Mouse (Mus musculus) heart, embryonic 12.5 days (tissue): Measurements from ENCODE around the gene Celf5. TPM values are rescaled to one million over a fixed set of nuclear protein-coding genes. Genes with fewer than 3 reads are reported as not detected.

Experiments
- ATAC-seq: fragments of 200-750 bp; cut with Nextera tagmentation; 2 replicates; pipeline ENCODE4 v1.8.0; 2017; ENCODE audit warnings: moderate TSS enrichment, moderate library complexity; ENCODE audit not compliant: insufficient number of reproducible peaks, low FRiP score
- H3K27ac ChIP-seq: fragments of 300-500 bp; sonication (generic); 2 replicates; pipeline ENCODE4 v1.5.1; 2016; ENCODE audit warnings: mild to moderate bottlenecking, moderate library complexity; ENCODE audit not compliant: poor library complexity, severe bottlenecking
- H3K27me3 ChIP-seq: fragments of 300-500 bp; sonication (generic); replicated peaks from 2 replicates; pipeline ENCODE4 v1.6.1; 2016; ENCODE audit warnings: mild to moderate bottlenecking, moderate library complexity
- H3K36me3 ChIP-seq: fragments of 300-500 bp; sonication (generic); 2 replicates; pipeline ENCODE4 v1.6.1; 2016; ENCODE audit warnings: mild to moderate bottlenecking, moderate library complexity
- H3K4me1 ChIP-seq: fragments of 300-500 bp; sonication (generic); replicated peaks from 2 replicates; pipeline ENCODE4 v1.6.1; 2016; ENCODE audit warnings: mild to moderate bottlenecking
- H3K4me2 ChIP-seq: fragments of 300-500 bp; sonication (generic); 2 replicates; pipeline ENCODE4 v1.6.1; 2016; ENCODE audit warnings: mild to moderate bottlenecking, moderate library complexity
- H3K4me3 ChIP-seq: fragments of 300-500 bp; sonication (generic); 2 replicates; pipeline ENCODE4 v1.5.1; 2016; ENCODE audit warnings: mild to moderate bottlenecking
- H3K9ac ChIP-seq: fragments of 300-500 bp; sonication (generic); 2 replicates; pipeline ENCODE4 v1.6.1; 2016; ENCODE audit warnings: mild to moderate bottlenecking, moderate library complexity
- H3K9me3 ChIP-seq: fragments of 300-500 bp; sonication (generic); replicated peaks from 2 replicates; pipeline ENCODE4 v1.6.1; 2016; ENCODE audit warnings: mild to moderate bottlenecking, moderate library complexity
- WGBS: fragments of 180-500 bp; shearing (Covaris S2); methylation state at CpG from one replicate; pipeline ENCODE4 v1.1.7; 2016; 5-methylcytosine and 5-hydroxymethylcytosine counted together
- polyA plus RNA-seq: library from polyadenylated mRNA; unstranded; fragments of >200 nt; fragmentation: Nextera tagmentation; extraction: Ambion mirVana; gene quantifications from 2 replicates; pipeline ENCODE4 v1.2.1, GENCODE M21; 2016

Gene Celf5
- polyA plus RNA-seq, 1 experiment from 2014 or later, result 0.19 TPM

DNA sequence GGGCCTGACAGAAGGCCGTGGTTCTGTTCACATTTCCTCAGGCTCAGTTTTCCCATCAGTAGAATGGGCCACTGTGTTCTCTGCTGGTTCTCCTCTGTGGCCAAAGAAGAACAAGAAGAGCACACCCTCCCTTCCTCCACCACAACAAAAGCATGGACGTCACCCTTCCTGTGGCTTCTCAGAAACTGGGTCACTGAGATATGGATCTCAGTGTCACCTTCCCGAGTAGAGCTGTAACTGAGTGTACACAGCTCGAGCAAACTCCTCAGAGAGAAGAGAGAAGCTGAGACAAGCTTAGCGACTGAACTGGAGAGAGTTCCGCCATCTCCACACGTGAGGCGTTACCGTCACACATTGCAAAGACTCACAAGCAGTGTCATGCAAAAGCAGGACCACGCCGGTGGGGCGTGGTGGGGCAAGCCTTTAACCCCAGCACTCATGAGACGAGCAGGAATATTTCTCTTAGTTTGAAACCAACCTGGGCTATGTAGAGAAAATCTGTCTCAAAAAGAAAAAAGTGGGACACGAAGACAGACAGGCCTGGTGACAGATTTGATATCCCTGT, 27.8 kb upstream of the Celf5 start:
- 73% methylated on average over 14 of the region's 14 CpGs for WGBS

DNA sequence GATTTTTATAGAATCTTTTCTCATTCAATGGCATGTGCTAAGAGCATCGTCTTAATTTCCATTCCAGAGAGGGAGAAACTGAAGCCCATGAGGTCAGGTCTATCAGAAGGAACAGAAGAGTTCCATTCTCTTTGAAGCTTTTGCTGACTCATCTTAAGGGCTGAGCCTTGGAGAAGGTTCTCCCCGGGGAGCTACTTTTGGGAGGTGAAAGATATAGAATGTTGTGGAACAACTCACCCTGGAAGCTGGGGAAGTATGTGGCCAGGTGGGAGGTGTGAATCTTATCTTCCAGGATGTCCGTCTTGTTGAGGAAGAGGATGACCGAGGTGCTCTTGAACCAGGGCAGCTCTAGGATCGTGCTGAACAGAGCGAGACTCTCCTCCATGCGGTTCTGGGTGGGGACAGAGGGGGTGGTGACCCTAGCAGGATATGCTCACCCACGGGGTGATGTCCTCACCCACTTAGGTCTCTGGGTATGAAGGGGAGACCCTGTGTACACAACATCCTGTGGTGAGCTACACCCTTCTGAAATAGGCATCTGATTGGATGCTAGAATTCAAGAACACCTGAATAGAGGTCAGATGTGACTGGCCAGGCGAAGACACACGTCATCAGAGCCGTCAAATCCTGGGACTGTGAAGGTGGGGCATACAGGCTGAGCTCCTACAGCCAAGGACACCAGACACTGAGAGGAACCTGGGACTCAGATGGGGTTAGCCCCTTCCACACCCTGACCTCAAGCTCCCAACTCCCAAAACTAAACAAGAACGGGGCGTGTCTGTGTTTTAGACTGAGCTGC, 25.4 kb upstream of the Celf5 start:
- Histone ChIP-seq H3K9ac (no peak overlapping the region), H3K27ac (no peak overlapping the region), H3K4me2 (no peak overlapping the region), H3K9me3 (0 out of 2 replicates have a peak, but pooled peaks cover 3% of the 10 kb centered on the region), H3K27me3 (peaks cover 37% of the 10 kb centered on the region), H3K36me3 (no peaks in the 10 kb centered on the region), H3K4me1 (0 out of 2 replicates have a peak, but pooled peaks cover under 1% of the 10 kb centered on the region), H3K4me3 (no peak overlapping the region)
- ATAC-seq, result no peak
- 64% methylated on average over 13 of the region's 13 CpGs for WGBS

More for the DNA sequence above, 27.8 kb upstream of the Celf5 start:
- 0 out of 2 replicates have a peak, but pooled peaks cover 4% of the 10 kb centered on the region for H3K36me3 ChIP-seq
- no peak overlapping the region for H3K9ac ChIP-seq
- H3K9me3 ChIP-seq, result 0 out of 2 replicates have a peak, but pooled peaks cover 6% of the 10 kb centered on the region
- no peak overlapping the region for H3K4me2 ChIP-seq
- peaks cover 23% of the 10 kb centered on the region for H3K27me3 ChIP-seq
- H3K27ac ChIP-seq, result no peak overlapping the region
- H3K4me3 ChIP-seq, result no peak overlapping the region
- no peak for ATAC-seq
- no peaks in the 10 kb centered on the region for H3K4me1 ChIP-seq

DNA sequence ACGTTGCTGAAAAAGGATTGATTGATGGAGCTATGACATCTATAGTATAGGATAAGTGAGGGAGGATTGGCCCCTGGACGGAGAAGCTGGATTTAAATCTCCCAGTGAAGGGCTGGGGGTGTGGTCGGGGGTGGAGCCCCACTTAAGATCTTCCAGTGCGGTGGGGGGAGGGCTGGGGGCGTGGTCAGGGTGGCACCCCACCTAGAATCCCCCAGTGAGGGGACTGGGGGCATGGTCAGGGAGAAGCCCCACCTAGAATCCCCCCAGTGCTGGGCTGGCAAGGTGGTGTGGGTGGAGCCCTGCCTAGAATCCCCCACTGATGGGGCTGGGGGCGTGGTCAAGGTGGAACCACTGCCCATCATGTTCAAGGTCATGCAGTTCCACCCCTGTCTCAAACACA, 24.6 kb upstream of the Celf5 start:
- 30% methylated on average over 6 of the region's 6 CpGs for WGBS
- H3K4me1 ChIP-seq, result 0 out of 2 replicates have a peak, but pooled peaks cover 3% of the 10 kb centered on the region
- H3K4me3 ChIP-seq, result no peak overlapping the region
- peaks cover 30% of the 10 kb centered on the region for H3K27me3 ChIP-seq
- H3K27ac ChIP-seq, result no peak overlapping the region
- H3K36me3 ChIP-seq, result no peaks in the 10 kb centered on the region
- no peak overlapping the region for H3K4me2 ChIP-seq
- no peak overlapping the region for H3K9ac ChIP-seq
- no peak for ATAC-seq
- 0 out of 2 replicates have a peak, but pooled peaks cover 3% of the 10 kb centered on the region for H3K9me3 ChIP-seq

DNA sequence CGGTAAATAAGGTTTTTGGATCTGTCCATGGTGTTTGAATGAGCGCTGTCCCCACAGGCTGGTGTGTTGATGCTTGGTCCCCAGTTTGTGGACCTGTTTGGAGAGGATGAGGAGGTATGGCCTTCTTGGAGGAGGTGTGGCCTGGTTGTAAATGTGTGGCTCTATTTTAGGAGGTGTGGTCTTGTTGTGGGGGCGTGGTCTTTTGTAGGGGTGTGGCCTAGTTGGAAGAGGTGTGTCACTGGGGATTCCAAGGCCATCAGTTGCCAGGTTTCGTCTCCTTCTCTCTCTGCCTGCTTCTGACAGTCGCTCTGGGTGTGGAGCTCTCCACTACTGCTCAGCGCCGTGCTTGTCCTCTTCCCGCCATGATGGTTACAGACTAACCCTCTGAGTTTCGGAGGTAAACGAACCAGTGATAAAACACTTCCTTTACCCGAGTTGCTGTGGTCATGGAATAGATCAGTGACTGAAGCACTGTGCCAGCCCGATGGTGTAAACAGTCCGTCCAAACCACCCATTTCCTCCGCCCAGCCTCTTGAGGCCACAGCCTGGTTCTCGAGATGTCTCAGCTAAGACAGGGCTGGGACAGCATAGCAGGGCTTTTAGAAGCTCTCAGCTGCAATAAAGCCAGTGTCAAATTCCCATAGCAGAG, 22.6 kb upstream of the Celf5 start:
- Histone ChIP-seq H3K27me3 (0 out of 2 replicates have a peak, but pooled peaks cover 16% of the 10 kb centered on the region), H3K9ac (no peak overlapping the region), H3K4me1 (0 out of 2 replicates have a peak, but pooled peaks cover 3% of the 10 kb centered on the region), H3K4me2 (no peak overlapping the region), H3K4me3 (no peak overlapping the region), H3K27ac (no peak overlapping the region), H3K36me3 (no peaks in the 10 kb centered on the region), H3K9me3 (0 out of 2 replicates have a peak, but pooled peaks cover 3% of the 10 kb centered on the region)
- no peak for ATAC-seq
- WGBS, result 73% methylated on average over 15 of the region's 15 CpGs

DNA sequence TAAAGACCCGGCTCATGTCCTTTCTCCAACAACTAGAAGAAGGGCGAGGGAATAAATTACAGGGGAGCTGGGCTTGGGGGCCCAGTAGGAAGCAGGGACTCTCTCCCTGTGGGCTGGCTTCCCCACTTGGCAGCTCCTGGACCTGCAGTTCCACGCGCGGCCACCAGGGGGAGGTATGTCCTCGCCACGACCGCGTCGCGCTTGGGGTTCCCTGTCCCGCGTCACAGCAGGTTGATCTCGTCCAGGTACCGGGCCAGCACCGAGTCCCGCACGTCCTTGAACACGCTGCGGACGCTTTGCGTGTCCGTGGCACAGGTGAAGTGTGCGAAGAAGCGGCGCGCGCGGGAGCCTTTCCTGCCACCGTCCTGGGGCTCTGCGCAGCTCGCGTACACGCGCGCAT, 20.1 kb upstream of the Celf5 start:
- Histone ChIP-seq H3K36me3 (no peaks in the 10 kb centered on the region), H3K27ac (no peak overlapping the region), H3K4me3 (peak overlapping the region; percentile 41), H3K9ac (peak overlapping the region; percentile 60), H3K4me1 (0 out of 2 replicates have a peak, but pooled peaks cover 3% of the 10 kb centered on the region), H3K9me3 (0 out of 2 replicates have a peak, but pooled peaks cover 3% of the 10 kb centered on the region), H3K27me3 (0 out of 2 replicates have a peak, but pooled peaks cover 16% of the 10 kb centered on the region), H3K4me2 (peak overlapping the region; percentile 76)
- ATAC-seq, result no peak
- 11% methylated on average over 36 of the region's 36 CpGs for whole genome bisulfite sequencing

DNA sequence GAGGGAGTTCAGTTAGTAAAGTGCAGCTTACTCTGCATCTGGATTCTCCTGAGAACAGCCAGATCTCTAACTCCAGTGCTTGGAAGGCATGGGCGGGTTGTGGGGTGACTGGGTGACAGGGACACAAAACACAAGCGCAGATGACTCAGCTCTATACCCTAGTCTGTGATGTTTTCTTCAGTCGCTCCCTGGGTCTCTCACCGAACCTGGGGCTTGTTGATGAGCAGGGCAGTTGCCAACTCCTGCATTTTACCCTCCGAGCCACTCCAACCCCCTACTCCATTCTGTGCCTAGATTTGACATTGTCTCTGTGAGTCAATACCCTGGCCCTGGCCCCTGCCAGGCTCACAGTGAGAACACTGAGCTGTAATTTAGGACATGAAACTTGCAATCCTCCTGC, 19.4 kb upstream of the Celf5 start:
- Histone ChIP-seq H3K4me1 (0 out of 2 replicates have a peak, but pooled peaks cover 3% of the 10 kb centered on the region), H3K27me3 (0 out of 2 replicates have a peak, but pooled peaks cover 16% of the 10 kb centered on the region), H3K9me3 (0 out of 2 replicates have a peak, but pooled peaks cover 3% of the 10 kb centered on the region), H3K27ac (no peak overlapping the region), H3K9ac (no peak overlapping the region), H3K36me3 (no peaks in the 10 kb centered on the region), H3K4me2 (no peak overlapping the region), H3K4me3 (no peak overlapping the region)
- no peak for ATAC-seq
- 80% methylated on average over 5 of the region's 5 CpGs for WGBS

DNA sequence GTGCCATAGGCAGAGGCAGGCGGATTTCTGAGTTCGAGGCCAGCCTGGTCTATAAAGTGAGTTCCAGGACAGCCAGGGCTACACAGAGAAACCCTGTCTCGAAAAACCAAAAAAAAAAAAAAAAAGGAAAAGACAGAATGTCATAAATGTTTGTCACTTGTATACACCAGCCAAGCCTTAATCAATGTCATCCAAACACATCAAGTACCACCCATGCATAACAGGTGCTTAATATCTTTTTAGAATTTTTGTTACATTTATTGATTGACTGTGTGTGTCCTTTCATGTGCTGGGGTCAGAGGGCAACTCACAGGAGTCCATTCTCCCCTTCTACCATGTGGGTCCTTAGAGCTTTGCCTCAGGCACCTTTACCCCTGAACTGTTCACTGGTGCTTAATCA, 17.5 kb upstream of the Celf5 start, which contains the start of gene S1pr4:
Gene S1pr4, minus strand, starts transcription at position 101 of the 400 bp plus-strand sequence.
- no peak for ATAC-seq
- H3K27ac ChIP-seq, result no peak within 1 kb of the TSS
- 0 out of 2 replicates have a peak, but pooled peaks cover 2% of the 10 kb centered on the region for H3K9me3 ChIP-seq
- 0 out of 2 replicates have a peak, but pooled peaks cover 16% of the 10 kb centered on the region for H3K27me3 ChIP-seq
- no peak within 1 kb of the TSS for H3K9ac ChIP-seq
- no peak within 1 kb of the TSS for H3K4me3 ChIP-seq
- H3K36me3 ChIP-seq, result no peaks in the 10 kb centered on the region
- peaks cover 10% of the 10 kb centered on the region for H3K4me1 ChIP-seq
- H3K4me2 ChIP-seq, result no peak within 1 kb of the TSS
- 77% methylated on average over 3 of the region's 3 CpGs for WGBS

DNA sequence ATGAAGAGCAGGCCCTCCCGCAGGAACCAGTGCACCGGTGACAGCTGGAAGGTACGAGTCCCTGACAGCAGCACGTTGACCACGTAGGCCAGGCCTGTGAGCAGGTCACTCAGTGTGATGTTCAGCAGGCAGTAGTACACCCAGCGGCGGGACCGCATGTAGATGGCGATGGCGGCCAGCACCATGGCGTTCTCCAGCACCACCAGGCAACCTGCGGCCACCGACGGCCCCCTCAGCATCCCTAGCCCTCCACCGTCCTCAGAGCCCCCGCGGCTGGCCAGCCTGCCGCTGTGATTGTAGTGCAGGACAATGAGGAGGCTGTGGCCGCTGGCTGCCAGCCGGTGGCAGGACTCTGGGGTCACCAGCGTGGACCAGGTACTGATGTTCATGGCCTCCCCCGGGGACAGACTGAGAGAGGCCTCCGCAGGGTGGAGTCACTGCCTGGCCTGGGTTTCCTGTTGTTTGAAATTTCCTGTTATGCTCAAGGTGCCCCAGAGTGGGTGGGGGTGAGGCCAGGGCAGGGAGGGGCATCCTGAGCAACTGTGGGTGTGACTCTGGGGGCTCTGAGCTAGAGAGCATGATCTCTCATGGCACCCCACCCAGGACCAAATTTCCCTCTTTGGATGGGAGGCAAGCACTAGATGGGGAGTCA, 16.9 kb upstream of the Celf5 start:
- no peak overlapping the region for H3K9ac ChIP-seq
- ATAC-seq, result no peak
- H3K36me3 ChIP-seq, result no peaks in the 10 kb centered on the region
- 63% methylated on average over 23 of the region's 23 CpGs for WGBS
- no peaks in the 10 kb centered on the region for H3K9me3 ChIP-seq
- no peak overlapping the region for H3K4me3 ChIP-seq
- 0 out of 2 replicates have a peak, but pooled peaks cover 15% of the 10 kb centered on the region for H3K27me3 ChIP-seq
- H3K4me2 ChIP-seq, result no peak overlapping the region
- peaks cover 16% of the 10 kb centered on the region for H3K4me1 ChIP-seq
- H3K27ac ChIP-seq, result no peak overlapping the region

DNA sequence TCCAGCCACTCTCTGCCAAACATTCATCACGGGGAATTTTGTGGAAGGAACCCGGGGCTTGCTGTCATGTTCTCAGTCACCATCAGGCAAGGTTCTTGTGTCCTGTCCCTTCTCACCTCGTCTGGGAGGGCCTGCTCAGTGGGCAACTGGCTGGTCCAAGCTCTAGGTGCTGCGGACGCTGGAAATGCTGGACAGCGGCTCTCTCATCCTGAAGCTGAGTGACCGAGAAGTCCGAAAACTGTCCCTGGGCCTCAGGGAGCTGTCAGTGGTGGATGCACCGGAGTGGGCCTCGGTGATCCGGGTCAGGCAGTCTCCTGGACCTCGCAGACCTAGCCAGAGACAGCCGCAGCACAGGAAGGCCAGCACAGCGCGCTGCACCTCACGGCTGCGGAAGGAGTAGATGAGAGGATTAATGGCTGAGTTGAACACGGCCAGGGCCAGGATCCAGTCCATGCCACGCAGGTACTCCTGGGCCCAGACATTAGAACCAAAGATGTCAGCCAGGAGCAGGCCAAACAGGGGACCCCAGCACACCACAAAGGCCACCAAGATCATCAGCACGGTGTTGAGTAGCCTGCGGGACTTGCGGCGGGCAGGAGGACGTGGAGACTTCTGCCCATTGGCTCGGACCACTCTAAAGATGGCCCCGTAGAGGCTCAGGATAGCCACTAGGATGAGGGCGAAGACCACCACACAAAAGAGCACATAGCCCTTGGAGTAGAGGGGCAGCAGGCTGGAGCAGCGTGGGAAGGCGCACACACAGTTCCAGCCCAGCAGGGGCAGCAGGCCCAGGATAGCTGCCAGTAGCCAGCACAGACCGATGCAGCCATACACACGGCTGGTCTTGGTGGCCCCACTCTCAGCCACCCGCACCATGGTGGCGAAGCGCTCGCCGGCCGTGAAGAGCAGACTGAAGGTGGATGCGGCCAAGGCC, 16.1 kb upstream of the Celf5 start:
- no peak overlapping the region for H3K9ac ChIP-seq
- ATAC-seq, result no peak
- no peak overlapping the region for H3K27ac ChIP-seq

More for the DNA sequence above, 16.1 kb upstream of the Celf5 start:
- H3K4me1 ChIP-seq, result peaks cover 22% of the 10 kb centered on the region
- no peak overlapping the region for H3K4me3 ChIP-seq
- 80% methylated on average over 38 of the region's 38 CpGs for WGBS
- H3K9me3 ChIP-seq, result no peaks in the 10 kb centered on the region
- no peak overlapping the region for H3K4me2 ChIP-seq
- 0 out of 2 replicates have a peak, but pooled peaks cover 7% of the 10 kb centered on the region for H3K27me3 ChIP-seq
- H3K36me3 ChIP-seq, result 0 out of 2 replicates have a peak, but pooled peaks cover 7% of the 10 kb centered on the region
